Mouse (Mus musculus) right cerebral cortex, postnatal 14 days (tissue): ENCODE measurements around the gene Mpp2.

Experiments
- DNase-seq: peaks from one replicate; pipeline ENCODE4 v3.0.0; 2022

Mpp2 gene

GRCm38 (mm10) chr11:102034887-102035286, 53.4 kb downstream of the Mpp2 start:
- no peak for DNase-seq

GRCm38 (mm10) chr11:102033055-102033591, 55.2 kb downstream of the Mpp2 start:
- no peak for DNase-seq

- DNase-seq: peak; percentile 38
These were observed 57.2 kb downstream of the Mpp2 start for GRCm38 (mm10) chr11:102031149-102031548.

GRCm38 (mm10) chr11:102029966-102030365, 58.3 kb downstream of the Mpp2 start:
- no peak for DNase-seq

- no peak for DNase-seq
These were observed 59.0 kb downstream of the Mpp2 start for GRCm38 (mm10) chr11:102029304-102029703.

GRCm38 (mm10) chr11:102028087-102028816, 60.1 kb downstream of the Mpp2 start, which contains the start of gene Mpp3:
Gene Mpp3 (minus strand): TSS chr11:102028461.
- DNase-seq: no peak

- no peak for DNase-seq
These were observed 60.8 kb downstream of the Mpp2 start for GRCm38 (mm10) chr11:102027361-102028017.

- DNase-seq: peak; percentile 68
These were observed 61.5 kb downstream of the Mpp2 start for GRCm38 (mm10) chr11:102026694-102027360.

GRCm38 (mm10) chr11:102025991-102026660, 62.2 kb downstream of the Mpp2 start:
- peak; percentile 45 for DNase-seq

GRCm38 (mm10) chr11:102025354-102025753, 63.0 kb downstream of the Mpp2 start:
- DNase-seq: no peak

- no peak for DNase-seq
These were observed 63.4 kb downstream of the Mpp2 start for GRCm38 (mm10) chr11:102024875-102025274.

GRCm38 (mm10) chr11:102024084-102024758, 64.1 kb downstream of the Mpp2 start:
- DNase-seq: no peak

GRCm38 (mm10) chr11:102023406-102023805, 64.9 kb downstream of the Mpp2 start:
- no peak for DNase-seq

GRCm38 (mm10) chr11:102021196-102021595, 67.1 kb downstream of the Mpp2 start:
- DNase-seq: no peak

- no peak for DNase-seq
These were observed 68.6 kb downstream of the Mpp2 start for GRCm38 (mm10) chr11:102019736-102020135.

- no peak for DNase-seq
These were observed 72.2 kb downstream of the Mpp2 start for GRCm38 (mm10) chr11:102016136-102016535.

- no peak for DNase-seq
These were observed 72.8 kb downstream of the Mpp2 start for GRCm38 (mm10) chr11:102015472-102015871.

- DNase-seq: no peak
These were observed 75.1 kb downstream of the Mpp2 start for GRCm38 (mm10) chr11:102013201-102013600.

GRCm38 (mm10) chr11:102011510-102011909, 76.8 kb downstream of the Mpp2 start:
- no peak for DNase-seq

GRCm38 (mm10) chr11:102010140-102010539, 78.2 kb downstream of the Mpp2 start:
- no peak for DNase-seq

GRCm38 (mm10) chr11:102008954-102009637, 79.2 kb downstream of the Mpp2 start:
- DNase-seq: no peak

GRCm38 (mm10) chr11:102008372-102008771, 79.9 kb downstream of the Mpp2 start:
- no peak for DNase-seq
